Mouse (Mus musculus) bone marrow, adult 2 months (tissue): Measurements from ENCODE around the gene Tmem115.

Experiments used
- CTCF ChIP-seq: fragments of 200-500 bp; IDR thresholded peaks from 2 replicates; pipeline ENCODE4 v1.5.1; 2011; ENCODE audit warnings: low read length, control low read depth; ENCODE audit not compliant: control insufficient read depth, insufficient read depth
- POLR2A ChIP-seq: fragments of 200-500 bp; IDR thresholded peaks from 2 replicates; pipeline ENCODE4 v1.6.1; 2011; ENCODE audit warnings: low read depth, mild to moderate bottlenecking, control low read depth, low read length, borderline replicate concordance; ENCODE audit not compliant: control insufficient read depth

DNA sequence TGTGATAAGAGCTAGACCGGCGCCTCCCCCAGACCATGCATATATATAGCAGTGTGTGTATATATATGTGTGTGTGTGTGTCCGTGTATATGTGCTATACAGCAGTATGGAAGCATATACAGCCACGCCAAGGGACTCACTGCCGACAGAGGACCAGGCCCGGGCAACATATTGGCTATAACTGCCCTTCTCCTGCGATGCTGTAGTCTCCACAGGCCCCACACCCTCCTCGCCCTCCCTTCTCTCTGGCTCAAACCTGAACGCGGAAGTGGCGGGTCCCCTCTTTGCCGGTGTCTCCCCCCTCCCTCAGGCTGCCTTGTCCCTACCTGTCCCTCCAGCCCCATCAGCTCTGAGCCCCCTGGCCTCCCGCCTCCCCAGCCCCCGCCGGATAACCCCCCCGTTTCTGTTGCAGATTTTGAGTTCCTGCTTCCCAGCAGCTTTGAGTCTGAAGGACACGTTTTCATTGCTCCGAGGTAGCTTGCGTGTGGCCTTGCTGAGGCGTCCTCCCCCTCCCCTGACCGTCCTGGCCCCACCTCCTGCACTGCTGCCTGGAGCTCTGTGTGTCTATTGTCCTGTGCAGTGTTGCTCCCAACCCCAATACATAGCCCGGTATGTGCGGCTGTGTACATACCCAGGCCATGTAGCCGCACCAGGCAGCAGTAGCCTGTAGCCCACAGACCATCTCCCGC lies 11.9 kb upstream of the Tmem115 start:
- TF ChIP-seq CTCF (no peak), POLR2A (no peak)
